Mouse (Mus musculus): ENCODE measurements around the gene Robo1.

The Robo1 gene

DNA sequence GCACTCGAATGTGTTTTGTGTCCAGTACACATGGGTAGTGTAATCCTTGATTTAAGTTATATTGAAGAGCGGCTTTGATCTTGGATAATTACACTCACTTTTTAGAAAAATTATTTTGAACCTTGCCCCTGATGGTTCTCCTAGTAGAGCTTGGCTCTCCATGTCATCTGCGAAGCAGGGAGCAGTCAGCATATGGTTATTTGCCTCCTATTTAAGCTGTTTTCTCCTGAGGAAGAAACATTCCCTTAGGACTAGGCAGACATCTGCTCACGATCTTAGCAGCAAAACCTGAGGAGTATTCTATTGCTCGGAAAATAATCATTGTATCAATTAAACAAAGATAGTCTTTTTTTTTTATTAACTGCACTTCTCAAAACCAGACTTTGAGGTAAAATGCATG is 439.6 kb downstream of the Robo1 start:
- DNase-seq, result no peak

DNA sequence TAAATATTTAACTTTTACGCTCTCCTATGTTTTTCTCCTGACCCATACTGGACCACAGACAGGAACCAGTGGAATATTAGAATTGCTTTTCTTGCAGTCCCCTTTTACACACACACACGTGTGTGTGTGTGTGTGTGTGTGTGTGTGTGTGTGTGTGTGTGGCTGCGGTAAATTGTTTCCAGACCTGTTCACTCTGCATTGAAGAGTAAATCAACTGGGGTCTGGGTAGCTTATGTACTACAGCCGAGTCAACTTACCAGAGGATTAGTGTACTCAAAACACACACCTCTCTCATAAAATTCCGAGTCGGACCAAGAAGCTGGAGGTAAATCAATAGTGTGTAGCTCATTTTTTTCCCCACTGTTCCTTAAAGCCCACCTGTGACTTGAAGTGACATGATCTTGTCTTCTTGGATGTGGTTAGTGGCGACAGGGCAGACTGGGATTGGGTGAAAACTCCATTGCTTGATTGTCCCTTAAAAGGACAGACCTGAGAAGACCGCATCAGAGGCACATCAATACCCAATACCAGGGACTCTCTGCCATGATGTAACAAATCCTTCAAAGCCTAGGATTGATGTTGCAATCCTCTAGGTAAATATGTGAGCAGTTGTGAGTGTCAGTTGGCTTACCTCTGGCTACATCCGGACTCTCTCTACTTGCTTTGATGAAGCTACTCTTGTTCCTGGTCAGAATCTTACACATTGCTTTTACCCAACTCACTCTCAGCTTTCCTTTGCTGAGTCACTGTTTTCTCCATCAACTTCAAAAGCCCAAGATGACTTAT is 457.2 kb downstream of the Robo1 start:
- no peak for DNase-seq

DNA sequence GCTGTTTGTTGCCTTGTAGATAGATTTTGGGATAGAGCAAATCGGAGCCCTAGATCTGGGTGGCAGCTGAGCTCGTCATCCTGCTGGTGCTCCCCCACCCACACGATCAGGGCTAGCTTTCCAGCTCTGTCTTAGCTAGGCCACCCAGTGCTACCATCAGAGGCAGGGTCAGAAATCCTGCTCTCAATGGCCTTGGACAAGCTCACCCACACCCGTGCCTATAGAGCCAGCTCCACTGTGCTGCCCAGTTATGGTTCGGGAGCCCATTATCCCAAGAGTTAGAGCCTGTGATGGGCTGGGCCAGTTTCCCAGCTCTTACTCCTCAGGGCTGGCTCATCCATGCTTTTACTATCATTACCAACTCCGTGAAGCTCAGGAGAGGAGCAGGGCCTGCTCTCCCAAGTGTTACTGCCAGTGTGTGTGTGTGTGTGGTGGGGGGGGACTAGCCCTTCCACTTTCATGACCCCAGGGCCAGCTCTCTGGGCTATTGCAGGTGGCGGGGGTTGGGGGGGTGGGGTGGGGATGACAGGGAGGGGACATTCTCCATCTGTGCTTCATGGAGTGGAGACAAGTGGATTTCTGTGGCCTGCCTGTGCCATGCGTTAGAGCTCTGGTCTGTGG is 461.2 kb downstream of the Robo1 start:
- no peak for DNase-seq

DNA sequence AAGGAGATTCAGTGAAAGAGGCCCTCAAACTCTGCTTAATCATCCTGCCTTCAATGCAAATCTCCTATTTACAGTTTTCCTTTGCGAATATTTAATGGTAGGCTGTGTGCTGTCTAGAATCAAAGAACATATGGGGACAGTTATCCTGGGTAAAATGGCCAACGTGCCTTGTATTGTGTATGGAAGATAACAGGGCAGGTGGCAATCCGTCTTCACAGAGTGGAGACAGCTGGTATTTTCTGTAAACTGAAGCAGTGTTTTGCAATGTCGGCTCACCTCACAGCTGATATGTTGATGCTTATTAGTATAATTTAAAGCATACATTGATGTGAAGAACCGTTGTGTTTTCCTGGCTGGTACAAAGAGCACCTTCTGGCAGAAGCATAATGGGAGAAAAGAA is 464.2 kb downstream of the Robo1 start:
- DNase-seq, result no peak

DNA sequence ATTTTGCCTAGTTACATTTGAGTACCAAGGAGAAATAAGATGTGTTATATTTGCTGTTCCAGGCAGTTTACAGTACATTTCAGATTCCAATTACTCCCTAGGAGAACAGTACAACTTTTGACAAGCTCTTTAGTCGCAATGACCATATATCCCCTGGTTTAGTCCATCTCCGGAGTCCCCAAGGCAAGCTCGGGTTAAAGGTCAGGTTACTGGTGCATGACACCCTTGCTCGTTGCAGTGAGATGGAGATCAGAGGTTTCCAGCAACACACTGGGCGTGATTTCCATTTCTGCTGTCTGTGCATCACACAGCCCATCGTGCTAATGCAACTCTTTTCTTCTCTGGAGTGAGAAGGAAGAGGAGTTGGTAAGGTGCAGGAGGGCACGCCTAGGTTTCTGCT is 464.9 kb downstream of the Robo1 start:
- DNase-seq, result no peak

DNA sequence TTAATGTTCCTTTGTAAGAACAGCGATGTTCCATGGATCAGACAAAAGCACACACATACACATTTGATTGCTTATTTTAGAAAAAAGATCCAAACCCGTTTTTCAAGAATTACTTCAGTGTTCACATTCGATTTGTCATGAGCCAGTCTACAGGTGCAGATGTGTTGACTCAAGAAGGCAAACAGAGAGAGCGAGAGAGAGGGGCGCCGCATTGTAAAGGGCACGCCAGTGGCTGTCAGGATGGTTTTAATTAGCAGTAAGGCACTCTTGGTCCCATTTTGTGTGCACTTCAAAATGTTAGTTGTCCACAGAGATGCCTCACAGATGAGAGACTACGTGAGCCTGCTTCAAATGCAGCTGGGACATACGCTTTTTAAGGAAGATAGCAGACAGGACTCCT is 470.4 kb downstream of the Robo1 start:
- DNase-seq, result no peak

DNA sequence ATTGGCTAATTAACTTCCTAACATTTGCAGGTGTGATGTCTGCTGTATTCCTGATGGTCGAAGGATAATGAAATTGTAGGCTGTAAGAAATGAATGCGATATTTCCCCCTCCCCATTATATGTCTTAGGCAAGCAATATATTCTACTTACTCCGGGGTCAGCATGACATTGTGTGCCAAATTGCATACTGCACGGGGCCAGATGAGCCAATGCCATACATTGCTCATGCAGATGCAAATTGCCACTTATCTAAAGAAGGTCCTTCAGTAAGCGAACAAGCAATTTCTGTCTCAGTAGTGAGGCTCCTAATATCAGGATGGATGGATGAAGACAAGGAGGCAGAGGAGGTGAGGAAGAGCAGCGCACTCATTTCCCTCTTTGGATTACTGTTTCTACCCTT is 474.1 kb downstream of the Robo1 start:
- no peak for DNase-seq

DNA sequence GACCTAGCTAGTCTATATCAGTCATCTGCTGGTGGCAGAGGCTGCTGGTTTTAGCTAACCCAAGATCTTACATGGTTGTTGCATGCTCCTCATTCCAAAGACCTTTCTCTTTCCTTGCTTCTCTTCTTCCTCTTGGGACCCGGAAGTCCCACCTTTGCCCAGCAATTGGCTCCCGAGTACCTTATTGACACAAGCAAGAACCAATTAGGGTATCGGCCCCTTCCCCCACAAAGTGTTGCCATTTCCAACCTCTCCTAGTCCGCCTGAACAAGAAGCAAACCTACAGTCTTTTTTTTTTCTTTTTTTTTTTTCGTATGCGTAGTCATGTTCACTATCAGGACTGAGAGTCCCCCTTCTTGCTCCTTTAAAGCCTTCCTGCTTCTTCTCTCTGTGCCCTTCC is 478.0 kb downstream of the Robo1 start:
- DNase-seq, result no peak

DNA sequence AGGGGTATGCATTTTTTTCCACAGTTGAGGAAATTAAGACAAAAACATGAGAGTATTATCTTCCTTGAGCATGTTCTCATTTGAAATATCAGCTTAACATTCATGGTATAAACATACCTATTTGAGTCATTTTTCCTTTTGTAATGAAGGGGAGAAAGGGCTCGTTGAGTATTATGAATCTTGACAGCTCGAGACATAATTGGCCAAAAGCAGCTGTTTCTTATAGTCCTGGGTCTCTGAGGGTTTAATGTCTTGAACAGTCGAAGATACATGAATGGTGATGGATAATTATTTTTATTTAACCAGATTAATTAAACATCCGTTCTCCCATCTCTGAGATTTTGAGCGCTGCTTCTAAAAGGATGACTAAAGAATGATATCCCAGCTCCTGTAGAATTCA is 478.5 kb downstream of the Robo1 start:
- no peak for DNase-seq

DNA sequence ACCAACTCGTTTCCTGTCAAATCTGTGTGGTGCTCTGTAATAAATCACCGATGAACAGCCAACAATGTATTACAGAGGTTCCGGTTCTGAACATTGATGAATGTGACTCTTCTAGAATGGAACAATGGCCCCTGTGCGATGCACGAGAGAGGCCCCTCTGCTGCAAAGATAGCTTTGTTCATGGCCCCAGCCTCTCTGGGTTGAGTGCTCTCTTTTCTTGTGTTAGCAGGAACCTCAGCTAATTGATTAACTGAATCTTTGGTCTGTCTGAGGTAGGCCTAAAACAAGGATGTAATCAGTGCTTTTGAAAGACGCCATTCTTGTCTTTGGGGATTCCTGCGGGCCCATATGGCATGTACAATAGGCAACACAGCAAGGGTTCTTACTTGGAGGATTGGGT is 479.9 kb downstream of the Robo1 start:
- no peak for DNase-seq

DNA sequence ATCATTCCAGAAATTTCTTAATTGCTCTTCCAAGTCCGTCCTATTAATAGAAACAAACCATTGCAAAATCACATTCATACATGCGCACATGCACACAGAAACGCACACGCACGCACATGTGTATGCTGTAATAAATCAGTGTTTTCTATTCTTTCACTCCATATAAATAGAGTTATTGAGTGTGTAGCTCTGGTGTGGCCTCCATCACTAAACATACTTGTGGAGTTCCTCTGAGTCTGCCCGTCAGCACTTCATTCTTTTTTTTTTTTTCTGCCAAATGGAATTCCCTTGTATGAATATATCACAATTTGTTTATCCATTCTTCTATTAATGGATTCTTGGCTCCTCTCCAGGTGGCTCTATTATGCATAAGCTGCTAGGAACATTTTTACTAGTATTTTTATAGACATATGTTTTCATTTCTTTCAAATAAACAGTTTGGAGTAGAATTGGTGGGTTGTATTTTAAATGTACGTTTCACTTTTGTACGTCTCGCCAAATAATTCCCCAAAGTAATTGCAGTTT is 483.1 kb downstream of the Robo1 start:
- no peak for DNase-seq

DNA sequence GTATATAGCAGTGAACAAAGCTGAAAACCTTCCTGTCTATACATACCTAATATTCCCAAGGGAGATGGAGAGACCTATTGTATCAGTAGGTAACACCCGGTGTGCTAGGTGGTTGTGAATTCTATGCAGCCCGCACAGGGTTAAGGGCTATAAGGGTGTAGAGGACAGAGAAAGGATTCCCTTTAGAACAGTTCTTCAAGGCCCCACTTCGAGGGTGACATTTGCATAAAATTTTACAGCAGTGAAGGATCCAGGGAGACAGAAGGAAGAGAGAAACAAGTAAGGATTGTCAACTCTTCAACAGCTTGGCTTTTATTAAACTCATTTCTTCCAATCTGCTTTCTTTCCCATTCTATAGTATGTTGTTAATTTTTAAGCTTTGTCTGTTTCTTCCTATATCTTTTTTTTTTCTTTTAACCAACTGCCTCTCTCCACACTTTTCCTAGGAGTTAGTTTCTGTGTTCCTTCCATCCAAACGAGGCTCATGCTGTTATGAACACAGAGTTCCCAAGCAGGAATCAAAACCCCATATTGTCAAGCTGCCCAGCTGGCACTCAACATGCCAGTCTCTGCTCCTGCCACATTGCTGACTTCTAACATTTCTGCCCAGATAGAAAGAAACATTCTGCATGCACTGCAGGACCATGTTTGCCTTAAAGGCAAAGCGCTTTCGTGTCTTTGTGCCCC is 486.7 kb downstream of the Robo1 start:
- DNase-seq, result peak; percentile 85

DNA sequence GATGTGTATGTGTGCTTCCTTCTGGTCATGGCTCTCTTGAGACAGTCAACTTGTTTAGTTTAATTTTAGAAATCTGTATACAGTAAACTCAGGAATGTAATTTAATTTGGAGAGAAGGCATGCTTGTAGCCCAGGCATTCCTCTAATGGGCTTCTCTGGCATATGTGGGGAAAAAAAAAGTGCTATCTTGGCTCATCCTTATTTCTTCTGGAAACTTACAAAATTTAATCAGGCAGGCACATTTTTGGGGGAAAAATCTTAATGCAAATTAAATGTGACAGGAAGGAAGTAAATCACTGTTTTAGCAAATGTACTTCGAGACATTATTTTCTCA is 487.2 kb downstream of the Robo1 start:
- no peak for DNase-seq

DNA sequence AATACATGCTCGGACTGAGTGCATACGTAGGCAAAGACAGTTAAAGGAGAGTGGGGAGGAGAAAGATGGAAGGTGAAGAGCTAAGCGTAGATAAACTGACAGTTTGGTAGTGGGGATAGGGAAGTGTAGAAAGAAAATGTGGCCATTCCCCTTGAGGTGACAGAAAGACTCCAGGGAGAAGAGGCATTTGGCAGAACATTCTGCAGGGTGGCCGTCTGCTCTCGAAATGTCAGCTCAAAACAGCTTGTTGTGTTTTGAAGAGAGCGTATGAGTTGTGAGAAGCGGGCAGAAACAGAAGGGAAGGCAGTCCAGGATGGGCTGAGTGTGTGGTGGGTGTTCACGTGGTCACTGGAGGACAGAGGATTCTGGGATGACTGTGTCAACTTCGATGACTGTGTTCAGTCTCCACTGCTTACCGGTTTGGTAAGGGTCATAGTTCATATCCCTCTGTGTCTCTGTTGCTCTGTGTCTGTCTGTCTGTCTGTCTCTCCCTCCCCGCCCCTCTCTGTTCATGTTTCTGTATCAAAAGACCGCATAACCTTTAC is 490.4 kb downstream of the Robo1 start:
- no peak for DNase-seq

DNA sequence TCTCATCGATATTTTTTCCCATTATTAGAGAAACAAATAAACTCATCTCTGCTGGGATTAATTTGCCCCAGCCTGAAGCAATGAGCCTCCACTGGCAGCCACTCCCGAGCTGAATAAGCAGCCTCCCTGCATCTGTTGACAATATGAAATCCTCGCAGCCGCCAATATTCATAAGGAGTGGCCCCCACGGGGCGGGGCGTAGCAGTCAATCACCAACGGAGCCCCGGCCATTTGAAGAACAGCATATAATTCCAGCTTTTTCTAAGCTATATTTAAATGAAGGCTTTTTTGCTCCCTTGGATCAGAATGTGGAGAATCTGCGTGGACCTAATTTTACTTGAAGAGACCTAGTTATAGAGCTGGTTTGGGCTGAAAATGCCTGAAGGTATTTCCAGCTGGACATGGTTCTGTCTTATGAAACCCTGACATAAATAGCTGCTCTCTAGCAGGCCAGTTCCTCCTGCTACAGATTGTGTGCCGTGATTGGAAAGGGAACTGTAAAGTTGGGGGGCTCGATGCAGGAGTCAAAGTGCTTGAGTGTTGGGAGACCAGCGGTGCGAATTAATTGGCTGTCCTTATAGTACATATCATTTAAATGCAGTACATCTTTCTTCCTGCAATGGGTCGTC is 492.1 kb downstream of the Robo1 start:
- peak; percentile 71 for DNase-seq

DNA sequence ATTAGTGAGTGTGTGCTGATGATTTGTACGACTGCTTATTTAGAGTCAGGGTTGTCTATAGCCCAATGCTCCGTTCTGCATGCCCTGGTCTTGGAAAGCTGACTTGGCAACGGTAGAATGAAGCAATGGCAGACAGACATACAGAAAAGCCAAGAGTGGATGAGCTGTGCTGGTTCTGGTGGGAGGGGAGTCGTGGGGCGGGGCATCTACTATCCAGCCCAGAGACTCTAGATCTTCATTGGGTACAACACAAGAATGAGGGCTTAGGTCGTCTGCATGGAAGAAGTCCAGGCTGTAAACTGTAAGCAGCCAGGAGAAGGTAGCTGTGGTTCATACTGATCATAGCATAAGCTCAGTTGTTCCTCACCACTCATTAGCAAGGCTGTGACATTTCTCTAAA is 492.7 kb downstream of the Robo1 start:
- peak; percentile 42 for DNase-seq

DNA sequence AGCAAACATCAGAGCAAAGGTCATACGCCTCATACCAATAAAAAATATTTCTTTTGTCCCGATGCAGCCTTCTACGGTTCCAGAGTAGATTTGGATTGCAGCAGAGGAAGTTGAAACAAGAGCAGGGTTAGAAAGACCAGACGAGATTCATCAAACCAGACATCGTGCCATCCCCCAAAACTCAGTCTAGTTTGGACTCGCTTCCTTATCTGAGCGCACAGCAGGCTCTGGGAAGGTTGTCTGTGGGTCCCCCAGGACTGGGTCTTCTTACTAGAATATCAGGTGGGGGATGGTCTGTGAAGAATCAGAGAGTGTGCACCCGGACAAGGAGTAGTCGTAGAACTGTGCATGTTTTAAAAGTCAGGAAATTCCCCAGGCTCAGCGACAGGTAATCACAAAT is 500.2 kb downstream of the Robo1 start:
- no peak for DNase-seq

DNA sequence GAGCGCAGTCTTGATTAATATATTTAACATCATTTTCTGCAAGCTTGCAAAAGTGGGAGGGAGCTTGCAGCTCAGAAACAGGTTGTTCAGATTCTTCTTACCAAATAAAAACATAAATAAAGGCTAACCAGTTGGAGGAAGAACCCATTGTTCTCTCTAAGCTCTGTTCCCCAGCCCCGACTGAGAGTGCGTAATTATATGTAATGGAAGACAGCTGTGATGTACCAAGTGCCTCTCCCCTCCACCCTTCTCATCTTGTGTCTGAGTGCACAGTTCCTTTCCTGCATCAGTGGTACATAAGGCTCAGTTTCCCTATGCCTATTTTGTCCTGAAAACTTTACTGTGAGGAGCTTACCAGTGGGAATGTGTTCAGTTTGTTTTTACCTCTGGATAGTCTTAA is 502.8 kb downstream of the Robo1 start:
- DNase-seq, result no peak

DNA sequence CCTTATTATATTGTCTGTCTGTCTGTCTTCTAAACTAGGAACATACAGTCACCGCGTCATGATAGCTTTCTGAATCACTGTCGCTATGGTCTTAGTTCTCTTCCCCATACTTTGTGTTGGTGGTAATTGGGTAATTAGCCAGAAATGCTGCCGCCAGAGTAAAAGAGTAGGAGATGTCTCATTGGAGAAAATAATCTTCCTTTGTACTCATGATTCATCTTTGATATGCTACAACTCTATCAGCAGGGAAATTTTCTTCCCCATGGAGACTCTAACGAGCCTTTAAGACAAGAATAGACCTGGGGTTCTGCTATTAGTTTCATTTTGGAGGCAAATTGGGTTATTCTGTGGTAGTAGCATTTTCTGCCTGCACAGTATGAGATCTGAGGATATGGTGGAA is 503.4 kb downstream of the Robo1 start:
- no peak for DNase-seq

DNA sequence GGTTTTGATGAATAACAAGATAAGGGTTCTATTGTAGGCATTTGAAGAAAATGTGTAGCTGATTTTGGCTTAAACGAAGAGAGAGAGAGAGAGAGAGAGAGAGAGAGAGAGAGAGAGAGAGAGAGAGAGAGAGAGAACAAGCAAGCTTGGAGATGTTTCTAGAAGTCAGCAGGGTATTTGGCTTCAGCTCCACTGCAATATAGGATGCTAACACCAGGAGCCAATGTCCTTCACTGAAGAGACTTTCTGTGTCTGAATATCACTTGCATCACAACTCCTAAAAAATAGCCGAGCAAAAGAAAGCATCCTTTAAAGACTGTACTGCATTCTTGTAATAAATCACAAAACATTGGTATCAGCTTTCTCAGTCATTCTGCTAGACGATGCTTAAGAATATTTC is 503.8 kb downstream of the Robo1 start:
- DNase-seq, result peak; percentile 54

DNA sequence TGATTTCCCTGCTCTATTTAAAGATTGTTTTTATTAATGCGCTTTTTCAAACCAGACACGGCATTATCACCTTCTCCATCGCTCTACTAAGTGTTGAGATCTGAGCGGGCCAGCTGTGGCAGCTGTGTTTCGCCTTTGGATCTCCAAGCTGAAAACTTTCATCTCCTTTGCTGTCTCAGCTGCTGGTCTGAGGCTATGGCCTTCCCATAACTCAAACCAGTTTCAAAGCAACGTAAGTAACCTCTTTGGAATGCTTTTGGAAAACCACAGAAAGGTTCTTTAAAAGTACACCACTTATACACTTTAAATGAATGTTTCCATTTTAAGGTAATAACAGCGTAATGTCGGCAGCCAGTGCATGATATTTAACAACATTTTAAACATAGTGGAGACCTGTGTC is 520.3 kb downstream of the Robo1 start:
- DNase-seq, result no peak

DNA sequence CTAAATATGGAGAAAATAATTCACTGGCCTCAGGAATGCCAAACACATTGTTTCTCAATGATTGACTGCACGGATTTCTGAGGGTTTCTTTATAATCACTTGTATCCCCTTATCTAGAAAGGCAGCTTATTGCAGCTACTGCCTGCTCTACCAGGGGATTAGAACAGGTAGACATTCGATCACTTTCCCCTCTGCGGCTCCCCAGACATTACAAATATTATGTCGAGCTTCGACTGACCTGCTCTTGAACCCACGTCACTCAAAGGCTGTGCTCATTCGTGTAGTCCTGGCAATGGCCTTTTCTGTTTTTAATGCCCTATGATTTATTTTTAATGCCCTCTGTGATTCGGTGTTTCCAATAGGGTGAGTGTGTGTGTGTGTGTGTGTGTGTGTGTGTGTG is 521.4 kb downstream of the Robo1 start:
- DNase-seq, result no peak

DNA sequence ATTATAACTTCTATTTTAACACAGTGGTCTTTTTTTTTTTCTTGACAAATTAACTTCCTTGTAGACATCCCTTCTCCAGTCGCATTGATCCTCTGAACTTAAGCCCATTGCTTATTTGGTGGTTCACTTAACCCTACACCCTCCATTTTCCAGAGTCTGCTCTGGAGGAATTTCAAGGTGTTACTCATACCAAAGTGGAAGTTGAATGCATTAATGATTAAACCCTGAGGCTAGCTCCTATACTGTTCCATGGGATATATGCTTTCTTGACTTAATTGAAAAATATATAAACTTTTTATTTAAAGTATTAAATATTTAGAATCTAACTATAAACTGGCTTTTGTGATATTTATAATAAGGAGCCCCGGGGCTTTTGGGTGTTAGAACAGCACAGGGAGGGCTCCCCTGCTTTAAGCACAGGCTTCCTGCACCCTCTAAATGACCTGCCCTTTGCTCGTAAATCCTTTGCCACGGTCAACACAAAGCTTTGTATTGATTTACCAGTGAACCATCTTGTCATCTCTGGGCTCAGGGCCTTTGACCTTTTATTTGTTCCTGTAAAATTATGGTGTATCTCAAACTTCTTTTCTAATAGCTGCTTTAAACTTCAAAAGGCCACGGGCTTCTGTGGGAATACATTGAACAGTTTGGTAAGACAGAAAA is 522.4 kb downstream of the Robo1 start:
- no peak for DNase-seq
